Mouse (Mus musculus) stomach, postnatal 0 days (tissue): ENCODE data around the gene Ubash3b.

Source experiments
- CTCF ChIP-seq: IDR thresholded peaks from 2 replicates; pipeline ENCODE4 v1.5.1; 2016; ENCODE audit warnings: antibody characterized with exemption, low read depth, mild to moderate bottlenecking, moderate library complexity
- EP300 ChIP-seq: optimal IDR thresholded peaks from 2 replicates; pipeline ENCODE3; 2016; ENCODE audit warnings: antibody characterized with exemption

GRCm38 (mm10) chr9:41082891-41083290, 78.6 kb downstream of the Ubash3b start:
- TF ChIP-seq CTCF (no peak), EP300 (no peak)
